Mouse (Mus musculus): ENCODE measurements at regions not wholly inside any gene's neighbourhood (a gene's known extent, or its start where the extent isn't known, plus 50 kb on each side); places are given as distances from the start of the nearest gene placed in this dataset.

GRCm38 (mm10) chr1:164744499-164744898, 51.9 kb upstream of the Dpt start:
- TF ChIP-seq CTCF (IDR thresholded peaks at IDR 0.05; ENCODE audit: borderline replicate concordance, insufficient read depth, low read length) = no peak
- TF ChIP-seq POLR2A (IDR thresholded peaks at IDR 0.05; ENCODE audit: low read depth, low read length) = no peak
